Mouse (Mus musculus) small intestine, adult 2 months (tissue): ENCODE data around the gene Gal3st1. TPM values are rescaled to one million over a fixed set of nuclear protein-coding genes. Genes with fewer than 3 reads are reported as not detected.
"Not testable (repeated sequence)": the region's sequence is repeated elsewhere in the genome, so short reads cannot be mapped to it uniquely, and the experiment has no call there.

Source experiments
- H3K27ac ChIP-seq: fragments of 200-500 bp; 2 replicates; pipeline ENCODE4 v1.5.1; 2012; ENCODE audit warnings: low read depth, low read length, control low read depth, inconsistent platforms; ENCODE audit not compliant: insufficient read depth
- H3K27me3 ChIP-seq: fragments of 200-500 bp; 2 replicates; pipeline ENCODE4 v1.6.1; 2012; ENCODE audit warnings: mild to moderate bottlenecking, moderate library complexity, low read length, inconsistent platforms; ENCODE audit not compliant: control insufficient read depth, insufficient read depth
- H3K36me3 ChIP-seq: fragments of 200-500 bp; 2 replicates; pipeline ENCODE4 v1.6.1; 2012; ENCODE audit warnings: mild to moderate bottlenecking, low read length, control low read depth, inconsistent platforms; ENCODE audit not compliant: control insufficient read depth, insufficient read depth
- H3K4me1 ChIP-seq: fragments of 200-500 bp; 2 replicates; pipeline ENCODE4 v1.6.1; 2012; ENCODE audit warnings: low read length, inconsistent platforms, mixed read lengths; ENCODE audit not compliant: control insufficient read depth, insufficient read depth, insufficient read length
- H3K4me3 ChIP-seq: fragments of 200-500 bp; 2 replicates; pipeline ENCODE4 v1.5.1; 2012; ENCODE audit warnings: low read depth, mild to moderate bottlenecking, control low read depth, inconsistent platforms, low read length, moderate library complexity
- CTCF ChIP-seq: fragments of 200-500 bp; IDR thresholded peaks from 2 replicates; pipeline ENCODE4 v1.5.1; 2012; ENCODE audit warnings: low read depth, mild to moderate bottlenecking, control low read depth, inconsistent platforms, low read length, moderate library complexity, mixed read lengths; ENCODE audit not compliant: insufficient replicate concordance, insufficient read length; ENCODE audit errors: extremely low read depth
- POLR2A ChIP-seq: fragments of 200-500 bp; IDR thresholded peaks from 2 replicates; pipeline ENCODE4 v1.6.1; 2012; ENCODE audit warnings: low read depth, mild to moderate bottlenecking, control low read depth, inconsistent platforms, low read length, moderate library complexity
- WGBS: fragments of 180-500 bp; shearing (Covaris S2); methylation state at CpG from one replicate; pipeline ENCODE4 v1.1.7; 2018; 5-methylcytosine and 5-hydroxymethylcytosine counted together
- polyA plus RNA-seq: library from polyadenylated mRNA; depleted of rRNA; stranded (reverse); fragments of >200 nt; gene quantifications from 2 replicates; pipeline ENCODE4 v1.2.3, GENCODE M21; 2012; rRNA removed

Gene Gal3st1
- 88.7 and 124 TPM in 2 replicates for polyA plus RNA-seq

- TF ChIP-seq POLR2A, result peak; percentile 63; the same call in 1 of the 2 replicates
- no peak for TF ChIP-seq CTCF
- peak within 1 kb of the TSS; percentile 78 for H3K4me3 ChIP-seq
- H3K27ac ChIP-seq, result peak within 1 kb of the TSS; percentile 93
- peaks cover 22% of the 10 kb centered on the region; the same call in 1 of the 2 replicates for H3K4me1 ChIP-seq
- under 1% methylated on average over 29 of the region's 37 CpGs for WGBS
- no peaks in the 10 kb centered on the region for H3K27me3 ChIP-seq
- H3K36me3 ChIP-seq, result peaks cover 13% of the 10 kb centered on the region
Measured at GRCm38 (mm10) chr11:3983291-3983862, at the start of gene Gal3st1. Gal3st1 (plus strand) TSS chr11:3983636.

DNA sequence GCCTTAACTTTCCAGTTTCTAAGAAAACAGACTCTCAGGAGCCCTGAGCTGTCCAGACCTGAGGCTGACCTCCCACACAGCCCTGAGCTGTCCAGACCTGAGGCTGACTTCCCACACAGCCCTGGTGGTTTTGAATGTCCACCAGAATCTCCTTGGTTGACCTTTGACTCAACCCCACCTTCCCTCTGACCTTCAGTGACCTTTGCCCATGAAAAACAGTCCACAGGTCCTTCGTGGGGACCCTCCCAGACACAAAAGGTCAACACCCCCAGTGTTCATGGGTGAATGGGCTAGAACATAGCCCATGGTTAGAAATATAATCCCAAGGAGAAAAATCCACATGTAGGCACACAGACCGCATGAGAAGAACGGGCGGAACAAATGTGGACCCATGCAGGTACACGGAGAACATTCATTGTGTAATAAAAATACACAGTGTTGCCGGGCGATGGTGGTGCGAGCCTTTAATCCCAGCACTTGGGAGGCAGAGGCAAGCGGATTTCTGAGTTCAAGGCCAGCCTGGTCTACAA is 49.6 kb upstream of the Gal3st1 start:
- TF ChIP-seq POLR2A (no peak), CTCF (no peak)
- WGBS, result 87% methylated on average over 9 of the region's 9 CpGs
- Histone ChIP-seq H3K4me1 (no peaks in the 10 kb centered on the region; the same call in 1 of the 2 replicates), H3K27ac (no peak overlapping the region), H3K4me3 (no peak overlapping the region), H3K36me3 (no peaks in the 10 kb centered on the region; the same call in 1 of the 2 replicates), H3K27me3 (no peaks in the 10 kb centered on the region)

DNA sequence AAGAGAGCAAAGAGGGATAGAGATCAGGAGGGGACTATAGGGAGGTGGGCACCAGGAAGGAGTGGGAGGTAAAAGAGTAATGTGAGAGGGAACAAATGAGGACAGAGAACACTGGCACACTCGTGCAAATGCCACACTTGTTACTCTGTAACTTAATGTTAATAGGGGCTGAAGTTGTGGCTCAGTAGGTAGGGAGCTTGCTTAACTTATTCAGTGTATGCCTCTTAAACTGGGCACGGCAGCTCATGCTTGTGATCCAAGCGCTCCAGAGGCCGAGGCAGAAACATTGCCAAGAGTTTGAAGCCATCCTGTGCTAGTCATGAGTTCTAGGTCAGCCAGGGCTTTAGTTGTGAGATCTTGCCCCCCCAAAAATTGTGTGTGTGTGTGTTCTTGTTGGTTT is 48.3 kb upstream of the Gal3st1 start:
- H3K36me3 ChIP-seq, result no peaks in the 10 kb centered on the region
- H3K27me3 ChIP-seq, result no peaks in the 10 kb centered on the region
- H3K27ac ChIP-seq, result no peak overlapping the region
- WGBS, result 75% methylated on average over 4 of the region's 4 CpGs
- TF ChIP-seq CTCF (no peak), POLR2A (no peak)
- H3K4me1 ChIP-seq, result no peaks in the 10 kb centered on the region; the same call in 1 of the 2 replicates
- H3K4me3 ChIP-seq, result no peak overlapping the region

DNA sequence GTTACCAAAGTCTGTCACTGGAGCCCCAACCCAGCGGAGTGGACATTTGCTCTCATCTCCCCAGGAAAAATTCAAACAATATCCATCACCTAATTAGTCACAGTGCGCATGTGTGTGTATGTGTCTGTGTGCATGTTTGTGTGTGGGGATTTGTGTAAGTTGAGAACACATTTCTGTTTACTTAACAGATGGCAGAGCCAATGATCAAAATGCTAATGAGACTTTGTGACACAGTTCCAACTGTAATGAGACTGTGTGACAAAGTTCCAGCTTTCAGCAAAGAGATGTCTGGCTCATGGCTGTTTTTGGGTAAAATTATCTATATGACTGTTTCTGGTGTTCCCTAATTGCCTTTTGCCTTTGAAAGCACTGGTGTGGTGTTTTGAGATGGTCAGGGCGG is 47.1 kb upstream of the Gal3st1 start:
- Histone ChIP-seq H3K27me3 (no peaks in the 10 kb centered on the region), H3K4me3 (no peak overlapping the region), H3K4me1 (no peaks in the 10 kb centered on the region; the same call in 1 of the 2 replicates), H3K27ac (no peak overlapping the region), H3K36me3 (no peaks in the 10 kb centered on the region)
- 81% methylated on average over 3 of the region's 3 CpGs for WGBS
- no peak for TF ChIP-seq POLR2A
- TF ChIP-seq CTCF, result no peak

GRCm38 (mm10) chr11:3937321-3937874 is 46.0 kb upstream of the Gal3st1 start:
- H3K4me3 ChIP-seq, result no peak overlapping the region
- H3K27ac ChIP-seq, result no peak overlapping the region
- H3K36me3 ChIP-seq, result no peaks in the 10 kb centered on the region
- 49% methylated on average over 13 of the region's 13 CpGs for WGBS
- no peak for TF ChIP-seq POLR2A
- no peaks in the 10 kb centered on the region; the same call in 1 of the 2 replicates for H3K4me1 ChIP-seq
- H3K27me3 ChIP-seq, result no peaks in the 10 kb centered on the region

- H3K27me3 ChIP-seq, result no peaks in the 10 kb centered on the region
- H3K4me3 ChIP-seq, result no peak overlapping the region
- H3K27ac ChIP-seq, result no peak overlapping the region
- no peak for TF ChIP-seq POLR2A
- TF ChIP-seq CTCF, result no peak
- H3K4me1 ChIP-seq, result no peaks in the 10 kb centered on the region
- whole genome bisulfite sequencing, result 81% methylated on average over 7 of the region's 7 CpGs
- no peaks in the 10 kb centered on the region for H3K36me3 ChIP-seq
Measured at GRCm38 (mm10) chr11:3941371-3941770, 42.1 kb upstream of the Gal3st1 start.

DNA sequence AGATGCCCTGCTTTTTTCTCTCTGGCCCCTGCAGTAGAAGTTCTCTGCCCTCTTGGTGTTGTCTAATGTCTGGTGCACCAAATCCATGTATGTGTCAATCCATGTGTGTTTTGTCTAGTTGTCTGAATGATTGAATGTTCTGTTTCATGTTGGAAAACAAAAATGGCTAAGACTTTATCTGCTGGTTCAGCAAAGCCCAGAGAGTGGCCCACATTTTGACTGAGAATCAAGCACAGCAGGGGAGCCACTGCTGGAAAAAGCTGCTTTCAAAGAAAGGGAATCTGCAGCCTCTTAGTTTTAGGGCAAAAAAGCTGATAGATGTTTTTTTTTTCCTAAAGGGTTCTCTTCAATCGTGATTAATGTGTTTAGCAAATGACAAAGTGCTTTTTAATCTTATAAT is 37.0 kb upstream of the Gal3st1 start:
- H3K36me3 ChIP-seq, result no peaks in the 10 kb centered on the region
- TF ChIP-seq POLR2A, result no peak
- no peak for TF ChIP-seq CTCF
- 34% methylated on average over 1 of the region's 1 CpGs for WGBS

DNA sequence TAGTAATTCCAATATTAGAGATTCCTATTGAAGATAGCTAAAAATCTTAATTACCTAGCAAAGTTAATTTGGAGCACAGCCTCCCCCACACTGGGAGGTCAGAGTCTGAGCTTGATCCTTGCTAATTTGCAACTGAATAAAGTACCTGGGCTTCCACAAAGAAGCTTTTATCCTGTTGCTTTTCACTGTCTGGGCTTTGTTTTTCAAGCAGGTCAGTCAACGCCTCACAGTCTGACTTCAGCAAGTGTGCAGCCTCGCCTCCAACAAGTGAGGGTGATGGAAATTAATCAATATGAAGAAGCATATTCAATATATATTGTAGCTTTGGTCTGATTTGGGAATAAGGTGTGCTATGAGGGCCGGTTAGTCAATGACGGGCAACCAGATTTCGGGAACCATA is 28.6 kb upstream of the Gal3st1 start:
- not testable (repeated sequence) for H3K27me3 ChIP-seq, H3K4me1 ChIP-seq, H3K36me3 ChIP-seq, H3K27ac ChIP-seq, H3K4me3 ChIP-seq
- WGBS, result 86% methylated on average over 5 of the region's 5 CpGs

More for the DNA sequence above, 37.0 kb upstream of the Gal3st1 start:
- H3K27me3 ChIP-seq, result no peaks in the 10 kb centered on the region
- H3K27ac ChIP-seq, result no peak overlapping the region
- H3K4me1 ChIP-seq, result no peaks in the 10 kb centered on the region
- H3K4me3 ChIP-seq, result no peak overlapping the region

DNA sequence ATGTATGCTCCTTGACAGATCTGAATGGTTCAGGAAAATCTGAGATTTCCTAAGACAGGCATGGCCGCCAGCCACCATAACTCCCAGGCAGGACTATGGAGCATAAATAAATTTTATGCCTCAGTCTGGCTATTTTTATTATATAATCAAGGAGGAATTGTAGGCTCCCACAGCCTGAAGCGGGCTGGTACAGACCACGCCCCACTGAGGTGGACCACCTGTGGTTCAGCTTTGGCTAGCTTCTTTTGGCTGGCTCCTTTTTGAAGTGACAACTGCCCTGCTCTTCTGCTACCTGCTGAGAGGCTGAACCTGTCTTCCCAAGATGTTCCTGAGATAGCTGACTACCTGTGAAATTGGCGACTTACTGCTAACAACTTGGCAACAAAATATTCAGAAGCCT is 28.1 kb upstream of the Gal3st1 start:
- H3K4me1 ChIP-seq, H3K4me3 ChIP-seq, H3K27ac ChIP-seq, H3K36me3 ChIP-seq, H3K27me3 ChIP-seq: not testable (repeated sequence)
- WGBS, result 78% methylated on average over 4 of the region's 4 CpGs
